Mouse (Mus musculus) neural tube, embryonic 11.5 days (tissue): ENCODE data around the gene Hist1h3d. TPM values are rescaled to one million over a fixed set of nuclear protein-coding genes. Genes with fewer than 3 reads are reported as not detected.
A peak's percentile ranks its signal among the peaks of the same experiment; 100 is the strongest.
"Not testable (repeated sequence)": the region's sequence is repeated elsewhere in the genome, so short reads cannot be mapped to it uniquely, and the experiment has no call there.

ENCODE experiments used
- ATAC-seq: fragments of 200-750 bp; cut with Nextera tagmentation; 2 replicates; pipeline ENCODE4 v1.8.0; 2017; ENCODE audit warnings: moderate number of reproducible peaks, mild to moderate bottlenecking, moderate TSS enrichment, moderate library complexity; ENCODE audit not compliant: insufficient read depth, low FRiP score, low TSS enrichment
- DNase-seq: peaks from one replicate; pipeline ENCODE4 v3.0.0-alpha.2; 2015; ENCODE audit warnings: low spot score
- H3K27ac ChIP-seq: fragments of 300-500 bp; sonication (generic); 2 replicates; pipeline ENCODE4 v1.5.1; 2014; ENCODE audit warnings: low read depth, mild to moderate bottlenecking, low read length
- H3K27me3 ChIP-seq: fragments of 300-500 bp; sonication (generic); 2 replicates; pipeline ENCODE4 v1.6.1; 2014; ENCODE audit warnings: mild to moderate bottlenecking, low read length, mixed read lengths; ENCODE audit not compliant: control insufficient read depth, insufficient read depth
- H3K36me3 ChIP-seq: fragments of 300-500 bp; sonication (generic); 2 replicates; pipeline ENCODE4 v1.6.1; 2014; ENCODE audit warnings: mild to moderate bottlenecking, low read length, moderate library complexity, mixed read lengths; ENCODE audit not compliant: control insufficient read depth, insufficient read depth
- H3K4me1 ChIP-seq: fragments of 300-500 bp; sonication (generic); 2 replicates; pipeline ENCODE4 v1.6.1; 2014; ENCODE audit warnings: low read length, mixed read lengths; ENCODE audit not compliant: control insufficient read depth, insufficient read depth
- H3K4me2 ChIP-seq: fragments of 300-500 bp; sonication (generic); 2 replicates; pipeline ENCODE4 v1.6.1; 2014; ENCODE audit warnings: low read depth, mild to moderate bottlenecking, moderate library complexity
- H3K4me3 ChIP-seq: fragments of 300-500 bp; sonication (generic); 2 replicates; pipeline ENCODE4 v1.5.1; 2014; ENCODE audit warnings: low read depth, low read length
- H3K9ac ChIP-seq: fragments of 300-500 bp; sonication (generic); 2 replicates; pipeline ENCODE4 v1.6.1; 2014; ENCODE audit warnings: mild to moderate bottlenecking, low read length
- H3K9me3 ChIP-seq: fragments of 300-500 bp; sonication (generic); 2 replicates; pipeline ENCODE4 v1.6.1; 2016; ENCODE audit warnings: low read length; ENCODE audit not compliant: control insufficient read depth
- WGBS: fragments of 180-500 bp; shearing (Covaris S2); extraction: QIAGEN DNeasy Blood & Tissue Kit; methylation state at CpG from one replicate; pipeline ENCODE4 v1.1.7; 2014; 5-methylcytosine and 5-hydroxymethylcytosine counted together
- polyA plus RNA-seq: library from polyadenylated mRNA; unstranded; fragments of >200 nt; fragmentation: Nextera tagmentation; extraction: Ambion mirVana; gene quantifications from 2 replicates; pipeline ENCODE4 v1.2.1, GENCODE M21; 2014

Hist1h3d gene
- polyA plus RNA-seq, 1 experiment from 2014 or later = 10.4 TPM

DNA sequence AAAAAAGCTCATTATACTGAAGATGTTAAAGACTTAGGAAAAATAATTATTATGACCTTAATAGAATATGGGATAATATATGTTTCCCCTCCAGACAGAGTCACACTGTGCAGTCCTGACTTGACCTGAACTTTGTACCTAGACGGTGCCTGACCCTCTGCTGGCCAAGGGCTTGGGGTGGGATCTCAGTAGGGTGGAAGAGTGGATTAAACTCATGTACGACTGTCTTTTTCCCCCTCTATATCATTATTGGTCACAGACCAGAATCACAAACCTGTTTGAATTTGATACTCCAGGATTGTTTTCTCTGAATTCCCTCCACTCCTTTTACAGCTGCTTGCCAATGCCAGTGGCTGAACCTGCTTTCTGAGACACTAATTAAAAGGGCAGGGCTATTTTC is 14.9 kb upstream of the Hist1h3d start:
- not testable (repeated sequence) for ATAC-seq, H3K4me3 ChIP-seq, H3K27me3 ChIP-seq, H3K4me1 ChIP-seq, DNase-seq, H3K36me3 ChIP-seq, H3K9ac ChIP-seq, H3K9me3 ChIP-seq
- Histone ChIP-seq H3K4me2 (peak overlapping the region; percentile 8; the same call in 1 of the 2 replicates), H3K27ac (0 out of 2 replicates have a peak overlapping the region, but pooled peaks have one; percentile 8)
- 32% methylated on average over 2 of the region's 2 CpGs for WGBS

DNA sequence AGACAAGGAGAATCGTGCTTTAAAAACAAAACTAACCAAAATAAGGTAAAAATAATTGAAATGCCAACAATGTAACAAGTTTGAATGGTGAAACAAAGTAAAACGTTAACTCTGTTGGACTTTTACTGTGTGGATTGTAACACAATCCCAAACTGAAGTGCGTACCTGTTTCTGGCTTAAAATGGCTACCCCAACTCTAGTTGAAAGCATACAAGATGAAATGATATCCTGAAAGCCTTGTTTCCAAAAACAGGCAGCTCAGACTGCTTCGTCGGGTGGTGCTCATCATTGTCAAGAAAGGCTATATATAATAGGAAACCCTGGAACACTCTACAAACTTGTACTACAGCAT is 14.1 kb upstream of the Hist1h3d start:
- not testable (repeated sequence) for H3K27me3 ChIP-seq, H3K4me1 ChIP-seq, H3K36me3 ChIP-seq, H3K27ac ChIP-seq, DNase-seq, H3K9me3 ChIP-seq, ATAC-seq
- WGBS = 0% methylated on average over 2 of the region's 5 CpGs
- Histone ChIP-seq H3K4me3 (peak overlapping the region; percentile 33), H3K9ac (peak overlapping the region; percentile 45; the same call in 1 of the 2 replicates), H3K4me2 (peak overlapping the region; percentile 55)

GRCm38 (mm10) chr13:23561883-23562659 is 13.5 kb upstream of the Hist1h3d start, which contains the start of gene Hist1h3e:
Gene Hist1h3e (minus strand): TSS chr13:23562369.
- not testable (repeated sequence) for H3K36me3 ChIP-seq, H3K4me1 ChIP-seq, H3K9me3 ChIP-seq, H3K27me3 ChIP-seq
- ATAC-seq = peak; percentile 95
- WGBS = 0% methylated on average over 47 of the region's 67 CpGs
- DNase-seq = peak; percentile 95
- peak within 1 kb of the TSS; percentile 63 for H3K9ac ChIP-seq
- peak within 1 kb of the TSS; percentile 33 for H3K4me3 ChIP-seq
- H3K27ac ChIP-seq = peak within 1 kb of the TSS; percentile 96
- peak within 1 kb of the TSS; percentile 55 for H3K4me2 ChIP-seq

GRCm38 (mm10) chr13:23562699-23563462 is 12.7 kb upstream of the Hist1h3d start:
- peak; percentile 43; the same call in 1 of the 2 replicates for ATAC-seq
- Histone ChIP-seq H3K27ac (peak overlapping the region; percentile 96), H3K9me3 (no peaks in the 10 kb centered on the region), H3K4me3 (peak overlapping the region; percentile 18), H3K27me3 (no peaks in the 10 kb centered on the region), H3K4me2 (peak overlapping the region; percentile 55), H3K36me3 (no peaks in the 10 kb centered on the region), H3K9ac (peak overlapping the region; percentile 63), H3K4me1 (no peaks in the 10 kb centered on the region)
- 4% methylated on average over 18 of the region's 18 CpGs for WGBS
- DNase-seq = peak; percentile 60

- no peak overlapping the region for H3K4me2 ChIP-seq
- H3K27ac ChIP-seq = no peak overlapping the region
- WGBS = 93% methylated on average over 2 of the region's 2 CpGs
Measured at GRCm38 (mm10) chr13:23564482-23564881, 11.1 kb upstream of the Hist1h3d start.

GRCm38 (mm10) chr13:23570261-23571021 is 5.1 kb upstream of the Hist1h3d start:
- Histone ChIP-seq H3K27ac (peak overlapping the region; percentile 93), H3K4me2 (peak overlapping the region; percentile 64), H3K9ac (peak overlapping the region; percentile 49), H3K4me3 (peak overlapping the region; percentile 45)
- not testable (repeated sequence) for H3K36me3 ChIP-seq, H3K9me3 ChIP-seq, H3K27me3 ChIP-seq, H3K4me1 ChIP-seq
- DNase-seq (peak; percentile 15), ATAC-seq (peak; percentile 11)
- 3% methylated on average over 12 of the region's 41 CpGs for WGBS

More at GRCm38 (mm10) chr13:23564482-23564881, 11.1 kb upstream of the Hist1h3d start:
- DNase-seq = no peak
- no peaks in the 10 kb centered on the region for H3K36me3 ChIP-seq
- no peak overlapping the region for H3K9ac ChIP-seq
- no peaks in the 10 kb centered on the region for H3K4me1 ChIP-seq
- no peak for ATAC-seq
- no peaks in the 10 kb centered on the region for H3K27me3 ChIP-seq
- no peaks in the 10 kb centered on the region for H3K9me3 ChIP-seq
- no peak overlapping the region for H3K4me3 ChIP-seq

- H3K27me3 ChIP-seq = no peaks in the 10 kb centered on the region
- ATAC-seq (peak; percentile 88), DNase-seq (peak; percentile 75)
- peak within 1 kb of the TSS; percentile 45 for H3K4me3 ChIP-seq
- H3K4me1 ChIP-seq = peaks cover 6% of the 10 kb centered on the region
- peak within 1 kb of the TSS; percentile 93 for H3K27ac ChIP-seq
- H3K36me3 ChIP-seq = no peaks in the 10 kb centered on the region
- peak within 1 kb of the TSS; percentile 77 for H3K9ac ChIP-seq
- H3K9me3 ChIP-seq = no peaks in the 10 kb centered on the region
- 0% methylated on average over 18 of the region's 18 CpGs for WGBS
- peak within 1 kb of the TSS; percentile 64 for H3K4me2 ChIP-seq
Measured at GRCm38 (mm10) chr13:23571022-23571503, 4.5 kb upstream of the Hist1h3d start, which contains the start of the genes Hist1h2ae and Hist1h2bg. Gene Hist1h2ae (minus strand): TSS chr13:23571220. Gene Hist1h2bg (plus strand): TSS chr13:23571396.

GRCm38 (mm10) chr13:23571504-23572217 is 3.9 kb upstream of the Hist1h3d start:
- peak overlapping the region; percentile 93 for H3K27ac ChIP-seq
- peak overlapping the region; percentile 64 for H3K4me2 ChIP-seq
- H3K9ac ChIP-seq = peak overlapping the region; percentile 77
- not testable (repeated sequence) for H3K4me1 ChIP-seq, H3K36me3 ChIP-seq, H3K9me3 ChIP-seq, H3K27me3 ChIP-seq
- H3K4me3 ChIP-seq = peak overlapping the region; percentile 45
- WGBS = under 1% methylated on average over 8 of the region's 34 CpGs
- peak; percentile 5 for ATAC-seq
- DNase-seq = peak; percentile 40
